Mouse (Mus musculus) lung, postnatal 10 days (tissue): ENCODE measurements around the gene Clock.
A peak's percentile ranks its signal among the peaks of the same experiment; 100 is the strongest.

Experiments
- DNase-seq: peaks from one replicate; pipeline ENCODE4 v3.0.0; 2021

Gene Clock

GRCm38 (mm10) chr5:76304452-76305341 lies at the start of gene Clock:
Clock (minus strand) TSS chr5:76304792.
- DNase-seq, result peak; percentile 92

GRCm38 (mm10) chr5:76351953-76352611 lies 47.5 kb upstream of the Clock start:
- no peak for DNase-seq

GRCm38 (mm10) chr5:76351537-76351936 lies 46.9 kb upstream of the Clock start:
- no peak for DNase-seq

GRCm38 (mm10) chr5:76346137-76346536 lies 41.5 kb upstream of the Clock start:
- DNase-seq, result no peak

- no peak for DNase-seq
Observed at GRCm38 (mm10) chr5:76340931-76341330, 36.3 kb upstream of the Clock start.

- no peak for DNase-seq
Observed at GRCm38 (mm10) chr5:76337100-76337499, 32.5 kb upstream of the Clock start.

- no peak for DNase-seq
Observed at GRCm38 (mm10) chr5:76333833-76334232, 29.2 kb upstream of the Clock start.

GRCm38 (mm10) chr5:76330953-76331352 lies 26.4 kb upstream of the Clock start, which contains the start of gene Pdcl2:
Pdcl2 (minus strand) TSS chr5:76331156.
- no peak for DNase-seq

- DNase-seq, result no peak
Observed at GRCm38 (mm10) chr5:76327296-76327695, 22.7 kb upstream of the Clock start.

- DNase-seq, result no peak
Observed at GRCm38 (mm10) chr5:76325113-76325512, 20.5 kb upstream of the Clock start.

GRCm38 (mm10) chr5:76321249-76322196 lies 16.9 kb upstream of the Clock start:
- peak; percentile 9 for DNase-seq

GRCm38 (mm10) chr5:76308206-76308605 lies 3.6 kb upstream of the Clock start:
- DNase-seq, result no peak

GRCm38 (mm10) chr5:76306261-76306660 lies 1.7 kb upstream of the Clock start:
- DNase-seq, result no peak

- peak; percentile 23 for DNase-seq
Observed at GRCm38 (mm10) chr5:76305616-76306015, 1.0 kb upstream of the Clock start.

- peak; percentile 92 for DNase-seq
Observed at GRCm38 (mm10) chr5:76303745-76304451, 694 bp downstream of the Clock start.

- no peak for DNase-seq
Observed at GRCm38 (mm10) chr5:76303379-76303744, 1.2 kb downstream of the Clock start.

- DNase-seq, result no peak
Observed at GRCm38 (mm10) chr5:76302009-76302408, 2.6 kb downstream of the Clock start.

GRCm38 (mm10) chr5:76289234-76289691 lies 15.3 kb downstream of the Clock start:
- DNase-seq, result peak; percentile 14

GRCm38 (mm10) chr5:76288256-76288655 lies 16.3 kb downstream of the Clock start:
- DNase-seq, result no peak

- DNase-seq, result no peak
Observed at GRCm38 (mm10) chr5:76287062-76287461, 17.5 kb downstream of the Clock start.

- DNase-seq, result no peak
Observed at GRCm38 (mm10) chr5:76285699-76286098, 18.9 kb downstream of the Clock start.

GRCm38 (mm10) chr5:76283890-76284289 lies 20.7 kb downstream of the Clock start:
- DNase-seq, result no peak
